Mouse (Mus musculus): ENCODE measurements around the gene Pax5. TPM values are rescaled to one million over a fixed set of nuclear protein-coding genes. Genes with fewer than 3 reads are reported as not detected.

Pax5 gene
- total RNA-seq, 2 experiments from 2014 or later, result 0.03 TPM

Small RNA genes within 50 kb of the gene (microRNA-seq; reads per million reads assigned to microRNA genes)
- gene Mir5120 (ENCODE audit: borderline replicate concordance in 2 of 2), result 0 reads per million in 2 experiments

Other genes starting within 250 kb of the Pax5 start
- 10 to 100 TPM; 13.7 to 16.3 TPM for gene Zcchc7, start 45.4 kb upstream of the Pax5 start, total RNA-seq (2021)

Measured in gastrocnemius, postnatal 25 days (tissue).